Mouse (Mus musculus) left cerebral cortex, adult 2 months (tissue): ENCODE data around the gene Gpsm1. TPM values are rescaled to one million over a fixed set of nuclear protein-coding genes. Genes with fewer than 3 reads are reported as not detected.

Experiments used
- DNase-seq, 2 experiments: peaks; one replicate each; pipeline ENCODE4 v3.0.0; 2021 to 2022; ENCODE audit warnings: low spot score in 2 of 2, mixed read lengths in 1 of 2; ENCODE audit errors: extremely low spot score in 1 of 2
- H3K27ac ChIP-seq: fragments of 200-600 bp; 2 replicates; pipeline ENCODE4 v1.8.1; 2022
- H3K4me3 ChIP-seq: fragments of 200-600 bp; 2 replicates; pipeline ENCODE4 v1.8.1; 2022
- CTCF ChIP-seq: fragments of 200-600 bp; IDR thresholded peaks from 2 replicates; pipeline ENCODE4 v1.8.1; 2022; ENCODE audit warnings: antibody characterized with exemption, mild to moderate bottlenecking, moderate library complexity
- intact Hi-C: fragments of 180-260 bp; cut with DNase I; formaldehyde crosslinking; loops from one replicate; pipeline ENCODE4 v1.15.1; 2025
- total RNA-seq, 2 experiments: library from RNA; stranded (reverse); gene quantifications; 2 replicates each; pipeline ENCODE4 v1.2.3; 2021

The Gpsm1 gene
- total RNA-seq, 2 experiments from 2014 or later = 51.5 to 55.9 TPM

DNA sequence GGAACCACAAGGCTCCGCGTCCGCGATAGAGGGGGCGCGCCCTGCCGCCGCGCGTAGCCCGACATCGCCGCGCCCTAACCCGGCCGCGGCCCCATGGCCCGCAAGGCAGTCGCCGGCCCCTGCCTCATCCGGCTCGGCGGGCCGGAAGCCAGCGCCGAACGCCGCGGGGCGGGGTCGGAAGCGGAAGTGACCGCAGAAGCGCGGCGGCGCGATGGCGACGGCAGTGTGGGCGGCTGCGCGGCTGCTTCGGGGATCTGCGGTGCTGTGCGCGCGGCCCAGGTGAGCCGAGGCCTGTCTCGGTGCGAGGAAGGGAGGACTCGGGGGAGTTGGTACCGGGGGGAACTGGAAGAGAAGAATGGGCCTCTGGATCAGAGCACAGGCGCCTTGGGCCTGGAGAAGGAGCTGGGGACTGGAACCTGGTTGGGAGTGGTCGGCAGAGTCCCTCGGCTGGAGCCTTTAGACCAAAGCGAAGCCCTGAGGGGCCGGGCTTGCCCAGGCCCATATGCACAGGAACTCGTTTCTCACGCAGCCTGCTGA, 73.9 kb downstream of the Gpsm1 start, which contains the start of the genes Entr1 and Pmpca:
Gene Entr1, minus strand, starts transcription at position 163 of the 537 bp plus-strand sequence.
Gene Pmpca, plus strand, starts transcription at position 186 of the 537 bp plus-strand sequence.
- intact Hi-C loops = loop anchor here (1.0 to 5.0 kb wide), 2 partner anchors 9 to 72 kb away; partner anchors contain the start of genes Gpsm1 and Snapc4
- Histone ChIP-seq H3K4me3 (peak within 1 kb of the TSS; percentile 94), H3K27ac (peak within 1 kb of the TSS; percentile 87)
- no peak for TF ChIP-seq CTCF
- peak; percentile 88 to 90 for DNase-seq

DNA sequence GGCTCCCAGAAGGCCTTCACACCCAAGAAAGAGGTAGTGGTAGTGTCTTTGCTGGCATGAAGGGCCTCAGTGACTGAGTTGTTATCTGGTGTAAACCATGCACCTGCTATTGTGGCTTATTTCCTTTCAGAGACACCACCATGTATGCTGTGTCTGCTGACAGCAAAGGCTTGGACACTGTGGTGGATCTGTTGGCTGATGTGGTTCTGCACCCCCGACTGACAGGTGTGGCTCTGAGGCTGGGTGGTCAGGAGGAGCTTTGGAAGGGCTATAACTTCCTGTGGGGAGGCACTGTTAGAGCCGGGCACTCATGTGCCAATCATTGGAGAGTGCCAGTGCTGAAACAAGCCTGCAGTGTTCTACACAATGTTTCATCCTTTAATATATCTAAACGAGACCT, 75.6 kb downstream of the Gpsm1 start:
- no peak for TF ChIP-seq CTCF
- DNase-seq = no peak
- no peak overlapping the region for H3K27ac ChIP-seq
- H3K4me3 ChIP-seq = no peak overlapping the region
- intact Hi-C loops = no loop called here

GRCm38 (mm10) chr2:26391617-26392016, 76.3 kb downstream of the Gpsm1 start:
- no peak for TF ChIP-seq CTCF
- intact Hi-C loops = no loop called here
- Histone ChIP-seq H3K4me3 (no peak overlapping the region), H3K27ac (no peak overlapping the region)
- no peak for DNase-seq

Other genes starting within 250 kb of the Gpsm1 start
- gene Nacc2, start 192.3 kb upstream of the Gpsm1 start, total RNA-seq = 10 to 100 TPM; 64.5 to 75.9 TPM
- under 1 TPM; 0.27 to 0.35 TPM for gene Lhx3, start 107.2 kb upstream of the Gpsm1 start, total RNA-seq
- 10 to 100 TPM; 20.4 to 23.5 TPM for gene Qsox2, start 78.0 kb upstream of the Gpsm1 start, total RNA-seq
- 1 to 10 TPM in 1 of 2 experiments, under 1 TPM in 1; 0.79 to 2.4 TPM for gene Ccdc187, start 21.0 kb upstream of the Gpsm1 start, total RNA-seq
- 10 to 100 TPM; 26.7 to 28.9 TPM for gene Dnlz, start 36.6 kb downstream of the Gpsm1 start, total RNA-seq
- 1 to 10 TPM; 3.0 to 3.7 TPM for gene Card9, start 45.4 kb downstream of the Gpsm1 start, total RNA-seq
- 10 to 100 TPM; 74.2 to 78.2 TPM for gene Snapc4, start 65.1 kb downstream of the Gpsm1 start, total RNA-seq
- gene Entr1, start 73.8 kb downstream of the Gpsm1 start, total RNA-seq = 100 to 1,000 TPM; 152 to 164 TPM
- 10 to 100 TPM; 93.6 to 94.4 TPM for gene Pmpca, start 73.8 kb downstream of the Gpsm1 start, total RNA-seq
- gene Inpp5e, start 93.7 kb downstream of the Gpsm1 start, total RNA-seq = 10 to 100 TPM; 28.1 to 28.2 TPM
- 10 to 100 TPM; 50.6 to 50.9 TPM for gene Sec16a, start 129.7 kb downstream of the Gpsm1 start, total RNA-seq
- 10 to 100 TPM; 23.8 to 23.9 TPM for gene Notch1, start 201.1 kb downstream of the Gpsm1 start, total RNA-seq